Mouse (Mus musculus) hindbrain, embryonic 11.5 days (tissue): ENCODE measurements around the gene Serpina3m. TPM values are rescaled to one million over a fixed set of nuclear protein-coding genes. Genes with fewer than 3 reads are reported as not detected.
"Not testable (repeated sequence)": the region's sequence is repeated elsewhere in the genome, so short reads cannot be mapped to it uniquely, and the experiment has no call there.

Experiments
- ATAC-seq: fragments of 200-750 bp; cut with Nextera tagmentation; 2 replicates; pipeline ENCODE4 v1.8.0; 2017; ENCODE audit warnings: mild to moderate bottlenecking, moderate TSS enrichment, moderate library complexity; ENCODE audit not compliant: low FRiP score
- DNase-seq: peaks from one replicate; pipeline ENCODE4 v3.0.0-alpha.2; 2015; ENCODE audit warnings: low spot score
- H3K27ac ChIP-seq: fragments of 300-500 bp; sonication (generic); 2 replicates; pipeline ENCODE4 v1.5.1; 2014; ENCODE audit warnings: mild to moderate bottlenecking, low read depth, low read length
- H3K27me3 ChIP-seq: fragments of 300-500 bp; sonication (generic); 2 replicates; pipeline ENCODE4 v1.6.1; 2014; ENCODE audit warnings: mild to moderate bottlenecking, low read length, moderate library complexity, mixed read lengths; ENCODE audit not compliant: control insufficient read depth, insufficient read depth
- H3K36me3 ChIP-seq: fragments of 300-500 bp; sonication (generic); 2 replicates; pipeline ENCODE4 v1.6.1; 2014; ENCODE audit warnings: mild to moderate bottlenecking, low read length, moderate library complexity, mixed read lengths; ENCODE audit not compliant: control insufficient read depth, insufficient read depth
- H3K4me1 ChIP-seq: fragments of 300-500 bp; sonication (generic); replicated peaks from 2 replicates; pipeline ENCODE4 v1.6.1; 2014; ENCODE audit warnings: low read length, mixed read lengths; ENCODE audit not compliant: control insufficient read depth, insufficient read depth
- H3K4me2 ChIP-seq: fragments of 300-500 bp; sonication (generic); replicated peaks from 2 replicates; pipeline ENCODE4 v1.6.1; 2014; ENCODE audit warnings: mild to moderate bottlenecking, low read depth, low read length
- H3K4me3 ChIP-seq: fragments of 300-500 bp; sonication (generic); 2 replicates; pipeline ENCODE4 v1.5.1; 2014; ENCODE audit warnings: low read depth, low read length
- H3K9ac ChIP-seq: fragments of 300-500 bp; sonication (generic); 2 replicates; pipeline ENCODE4 v1.6.1; 2014; ENCODE audit warnings: low read depth, low read length
- H3K9me3 ChIP-seq: fragments of 300-500 bp; sonication (generic); 2 replicates; pipeline ENCODE4 v1.6.1; 2016; ENCODE audit warnings: low read length; ENCODE audit not compliant: control insufficient read depth
- WGBS: fragments of 180-500 bp; shearing (Covaris S2); extraction: QIAGEN DNeasy Blood & Tissue Kit; methylation state at CpG from one replicate; pipeline ENCODE4 v1.1.7; 2014; 5-methylcytosine and 5-hydroxymethylcytosine counted together
- polyA plus RNA-seq: library from polyadenylated mRNA; unstranded; fragments of >200 nt; fragmentation: Nextera tagmentation; extraction: Ambion mirVana; gene quantifications from 2 replicates; pipeline ENCODE4 v1.2.1, GENCODE M21; 2014

The Serpina3m gene
- polyA plus RNA-seq, 1 experiment from 2014 or later: not detected

GRCm38 (mm10) chr12:104378351-104378750, 40.1 kb downstream of the Serpina3m start:
- not testable (repeated sequence) for H3K36me3 ChIP-seq, H3K4me2 ChIP-seq, H3K9ac ChIP-seq, ATAC-seq, DNase-seq, H3K4me3 ChIP-seq, H3K4me1 ChIP-seq, H3K9me3 ChIP-seq, H3K27ac ChIP-seq, H3K27me3 ChIP-seq
- 69% methylated on average over 2 of the region's 2 CpGs for WGBS

GRCm38 (mm10) chr12:104378815-104379214, 40.5 kb downstream of the Serpina3m start:
- DNase-seq, H3K4me3 ChIP-seq, H3K27me3 ChIP-seq, H3K4me1 ChIP-seq, H3K27ac ChIP-seq, H3K4me2 ChIP-seq, H3K36me3 ChIP-seq, H3K9me3 ChIP-seq, H3K9ac ChIP-seq, ATAC-seq: not testable (repeated sequence)
- 46% methylated on average over 5 of the region's 5 CpGs for WGBS

- Histone ChIP-seq H3K4me1 (no peaks in the 10 kb centered on the region), H3K27me3 (no peaks in the 10 kb centered on the region), H3K9ac (no peak overlapping the region), H3K4me2 (no peak overlapping the region), H3K4me3 (no peak overlapping the region), H3K9me3 (no peaks in the 10 kb centered on the region), H3K36me3 (no peaks in the 10 kb centered on the region), H3K27ac (no peak overlapping the region)
- WGBS: 95% methylated on average over 11 of the region's 11 CpGs
- no peak for DNase-seq
- no peak for ATAC-seq
Observed at GRCm38 (mm10) chr12:104379856-104380255, 41.6 kb downstream of the Serpina3m start.

GRCm38 (mm10) chr12:104381071-104381604, 42.9 kb downstream of the Serpina3m start:
- H3K4me1 ChIP-seq, H3K4me2 ChIP-seq, H3K4me3 ChIP-seq, H3K27me3 ChIP-seq, H3K9ac ChIP-seq, ATAC-seq, H3K9me3 ChIP-seq, H3K36me3 ChIP-seq, DNase-seq, H3K27ac ChIP-seq: not testable (repeated sequence)
- WGBS: 91% methylated on average over 8 of the region's 8 CpGs

- not testable (repeated sequence) for H3K4me1 ChIP-seq, H3K36me3 ChIP-seq, ATAC-seq, H3K4me2 ChIP-seq, H3K9me3 ChIP-seq, H3K9ac ChIP-seq, H3K4me3 ChIP-seq, H3K27me3 ChIP-seq, DNase-seq, H3K27ac ChIP-seq
Observed at GRCm38 (mm10) chr12:104385987-104386386, 47.7 kb downstream of the Serpina3m start.

GRCm38 (mm10) chr12:104386878-104387277, 48.6 kb downstream of the Serpina3m start:
- not testable (repeated sequence) for H3K9me3 ChIP-seq, ATAC-seq, H3K36me3 ChIP-seq, DNase-seq, H3K27ac ChIP-seq, H3K4me1 ChIP-seq, H3K9ac ChIP-seq, H3K4me3 ChIP-seq, H3K27me3 ChIP-seq, H3K4me2 ChIP-seq
- 68% methylated on average over 2 of the region's 2 CpGs for WGBS

GRCm38 (mm10) chr12:104388477-104388876, 50.2 kb downstream of the Serpina3m start:
- no peak for ATAC-seq
- Histone ChIP-seq H3K27me3 (no peaks in the 10 kb centered on the region), H3K36me3 (no peaks in the 10 kb centered on the region), H3K4me3 (no peak overlapping the region), H3K4me2 (no peak overlapping the region), H3K4me1 (no peaks in the 10 kb centered on the region), H3K9me3 (no peaks in the 10 kb centered on the region), H3K27ac (no peak overlapping the region), H3K9ac (no peak overlapping the region)
- no peak for DNase-seq

DNA sequence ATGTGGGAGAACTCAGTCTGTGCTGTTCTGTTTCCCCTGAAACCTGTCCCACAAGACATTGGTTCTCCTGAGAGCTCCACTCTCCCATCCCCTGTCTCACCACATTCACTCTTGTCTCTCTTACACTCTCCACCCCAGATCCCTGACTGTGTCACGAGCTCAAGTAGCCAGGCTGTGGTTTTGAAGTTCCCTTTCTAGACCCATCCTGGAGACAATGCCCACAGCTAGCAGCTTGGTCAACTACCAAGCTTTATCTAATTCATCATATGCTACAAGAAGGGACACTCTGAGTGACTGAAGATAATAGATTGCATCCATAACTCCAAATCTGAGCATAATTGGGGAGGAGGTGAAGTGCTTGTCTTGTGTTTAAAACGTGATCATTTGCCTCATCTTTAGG, 52.8 kb downstream of the Serpina3m start:
- H3K4me2 ChIP-seq, ATAC-seq, H3K4me1 ChIP-seq, DNase-seq, H3K9ac ChIP-seq, H3K4me3 ChIP-seq, H3K27ac ChIP-seq, H3K27me3 ChIP-seq, H3K9me3 ChIP-seq, H3K36me3 ChIP-seq: not testable (repeated sequence)
- WGBS: 58% methylated on average over 2 of the region's 2 CpGs

DNA sequence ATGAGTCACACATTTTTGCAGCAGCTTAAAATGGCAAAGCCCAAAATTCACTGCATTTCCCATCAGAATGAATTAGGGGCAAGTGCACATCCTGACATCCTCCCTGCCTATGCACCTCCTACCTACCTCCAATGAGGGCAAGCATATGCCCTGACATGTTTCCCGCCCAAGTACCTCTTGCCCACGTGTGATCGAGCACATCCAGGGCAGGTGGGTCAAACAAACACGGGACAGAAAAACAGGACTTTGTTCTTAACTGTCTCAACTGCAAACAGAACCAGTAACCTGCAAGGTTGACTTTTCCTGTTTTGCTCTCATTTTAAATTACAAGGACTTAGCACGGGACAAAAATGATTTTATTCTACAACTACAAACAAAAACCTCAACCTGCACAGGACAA, 65.7 kb downstream of the Serpina3m start:
- Histone ChIP-seq H3K9me3 (no peaks in the 10 kb centered on the region), H3K4me2 (no peak overlapping the region), H3K36me3 (no peaks in the 10 kb centered on the region), H3K27ac (no peak overlapping the region), H3K9ac (no peak overlapping the region), H3K4me1 (no peaks in the 10 kb centered on the region), H3K4me3 (no peak overlapping the region), H3K27me3 (no peaks in the 10 kb centered on the region)
- ATAC-seq (no peak), DNase-seq (no peak)
- 85% methylated on average over 5 of the region's 5 CpGs for WGBS
